Mouse (Mus musculus): ENCODE data around the gene Mical3. TPM values are rescaled to one million over a fixed set of nuclear protein-coding genes. Genes with fewer than 3 reads are reported as not detected.
"Not testable (repeated sequence)": the region's sequence is repeated elsewhere in the genome, so short reads cannot be mapped to it uniquely, and the experiment has no call there.

Mical3 gene
- polyA plus RNA-seq, 1 experiment = 57.5 TPM

- TF ChIP-seq CTCF (IDR thresholded peaks at IDR 0.05; ENCODE audit: borderline replicate concordance, extremely low read depth, insufficient read depth, insufficient read length) (no peak), POLR2A (IDR thresholded peaks at IDR 0.05; ENCODE audit: borderline replicate concordance, extremely low read depth, insufficient read depth, insufficient read length, poor library complexity, severe bottlenecking) (no peak)
- no peak for DNase-seq (ENCODE audit: low read depth)
These were observed 192.7 kb downstream of the Mical3 start for GRCm38 (mm10) chr6:120937999-120938608.

DNA sequence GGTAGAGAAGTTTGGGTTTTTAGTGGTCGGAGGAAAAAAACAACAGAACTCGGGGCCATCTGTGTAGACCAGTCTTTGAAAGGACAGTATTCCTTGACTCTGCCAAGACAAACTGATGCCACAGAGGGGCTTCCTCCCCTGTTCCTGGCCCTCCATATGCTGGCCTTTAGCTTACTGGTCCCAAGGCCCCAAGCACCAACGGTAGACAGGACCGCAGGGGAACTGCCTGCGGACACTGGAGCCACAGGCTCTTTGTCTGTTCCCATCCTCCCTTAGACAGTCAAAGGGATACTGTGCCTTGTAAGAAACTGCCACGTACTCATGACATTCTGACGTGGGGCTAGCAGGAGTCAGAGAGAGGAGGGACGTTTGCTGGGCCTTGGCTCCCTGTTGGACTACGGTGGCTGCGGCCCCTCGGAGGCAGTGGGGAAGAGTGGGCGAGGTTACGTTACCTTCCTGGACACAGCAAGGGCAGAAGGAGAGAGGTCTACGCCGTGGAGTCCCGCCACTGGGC lies 193.6 kb downstream of the Mical3 start:
- no peak for DNase-seq (ENCODE audit: low read depth)
- TF ChIP-seq CTCF (IDR thresholded peaks at IDR 0.05; ENCODE audit: borderline replicate concordance, extremely low read depth, insufficient read depth, insufficient read length) = no peak
- no peak for TF ChIP-seq POLR2A (IDR thresholded peaks at IDR 0.05; ENCODE audit: borderline replicate concordance, extremely low read depth, insufficient read depth, insufficient read length, poor library complexity, severe bottlenecking)

DNA sequence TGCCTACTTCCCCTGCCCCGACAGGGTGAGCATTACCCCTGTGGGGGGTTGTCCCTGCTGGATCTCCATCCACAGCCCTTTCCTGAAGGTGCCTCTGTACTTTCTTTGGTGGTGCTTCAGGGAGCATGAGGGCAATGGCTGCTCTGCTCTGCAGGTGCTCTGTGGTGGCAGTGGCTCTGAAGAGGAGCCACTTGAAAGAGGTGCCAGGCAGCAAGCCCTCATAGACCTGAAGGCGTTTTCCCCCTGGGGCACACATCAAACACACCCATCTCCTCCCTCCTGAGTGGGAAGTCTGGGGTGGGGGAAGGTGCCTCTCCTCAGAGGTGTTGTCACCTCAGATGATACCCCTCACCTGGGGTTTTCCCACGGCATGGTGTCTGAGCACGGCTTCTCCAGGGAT lies 196.6 kb downstream of the Mical3 start:
- TF ChIP-seq POLR2A (IDR thresholded peaks at IDR 0.05; ENCODE audit: borderline replicate concordance, extremely low read depth, insufficient read depth, insufficient read length, poor library complexity, severe bottlenecking) (no peak), CTCF (IDR thresholded peaks at IDR 0.05; ENCODE audit: borderline replicate concordance, extremely low read depth, insufficient read depth, insufficient read length) (no peak)
- no peak for DNase-seq (ENCODE audit: low read depth)

DNA sequence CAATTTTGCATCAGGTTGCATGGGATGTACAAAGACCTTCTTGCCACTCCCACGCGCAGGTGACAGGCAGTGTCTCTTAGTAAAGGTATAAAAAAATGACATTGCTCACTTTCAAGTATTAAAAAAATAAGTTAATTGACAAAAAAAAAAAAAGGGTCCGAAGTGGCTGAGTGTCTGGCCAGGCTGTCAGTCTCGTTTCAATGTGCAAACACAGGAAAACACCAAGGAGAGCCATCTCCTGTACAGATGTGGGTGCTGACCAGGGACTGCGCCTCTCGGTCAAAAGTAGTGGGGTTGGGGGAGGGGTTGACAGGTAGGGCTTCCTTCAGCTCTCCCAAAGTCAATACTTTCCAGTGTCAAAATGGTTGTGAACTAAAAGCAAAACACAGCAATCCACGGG lies 197.1 kb downstream of the Mical3 start:
- TF ChIP-seq POLR2A (IDR thresholded peaks at IDR 0.05; ENCODE audit: borderline replicate concordance, extremely low read depth, insufficient read depth, insufficient read length, poor library complexity, severe bottlenecking) (no peak), CTCF (IDR thresholded peaks at IDR 0.05; ENCODE audit: borderline replicate concordance, extremely low read depth, insufficient read depth, insufficient read length) (no peak)
- DNase-seq (ENCODE audit: low read depth) = no peak

DNA sequence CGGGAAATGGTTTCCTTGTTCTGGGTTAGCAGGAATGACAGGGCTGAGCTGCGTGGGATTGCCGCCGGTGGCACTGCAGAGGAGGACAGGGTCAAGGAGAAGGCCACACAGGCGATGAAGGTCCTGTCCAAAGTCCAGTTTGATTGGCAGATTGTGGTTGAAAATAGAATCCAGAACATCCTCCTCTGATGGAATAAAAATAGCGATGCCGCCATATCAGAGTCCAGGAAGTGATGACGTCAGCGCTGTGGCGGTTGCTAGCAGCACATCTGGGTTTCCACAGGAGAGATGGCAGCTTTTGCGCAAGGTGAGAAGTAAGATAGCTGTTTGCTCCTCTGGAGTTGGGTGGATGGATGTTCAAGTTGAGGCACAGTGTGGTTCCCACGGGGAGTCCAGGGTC lies 198.2 kb downstream of the Mical3 start:
- no peak for DNase-seq (ENCODE audit: low read depth)
- TF ChIP-seq CTCF (IDR thresholded peaks at IDR 0.05; ENCODE audit: borderline replicate concordance, extremely low read depth, insufficient read depth, insufficient read length) (no peak), POLR2A (IDR thresholded peaks at IDR 0.05; ENCODE audit: borderline replicate concordance, extremely low read depth, insufficient read depth, insufficient read length, poor library complexity, severe bottlenecking) (no peak)

DNA sequence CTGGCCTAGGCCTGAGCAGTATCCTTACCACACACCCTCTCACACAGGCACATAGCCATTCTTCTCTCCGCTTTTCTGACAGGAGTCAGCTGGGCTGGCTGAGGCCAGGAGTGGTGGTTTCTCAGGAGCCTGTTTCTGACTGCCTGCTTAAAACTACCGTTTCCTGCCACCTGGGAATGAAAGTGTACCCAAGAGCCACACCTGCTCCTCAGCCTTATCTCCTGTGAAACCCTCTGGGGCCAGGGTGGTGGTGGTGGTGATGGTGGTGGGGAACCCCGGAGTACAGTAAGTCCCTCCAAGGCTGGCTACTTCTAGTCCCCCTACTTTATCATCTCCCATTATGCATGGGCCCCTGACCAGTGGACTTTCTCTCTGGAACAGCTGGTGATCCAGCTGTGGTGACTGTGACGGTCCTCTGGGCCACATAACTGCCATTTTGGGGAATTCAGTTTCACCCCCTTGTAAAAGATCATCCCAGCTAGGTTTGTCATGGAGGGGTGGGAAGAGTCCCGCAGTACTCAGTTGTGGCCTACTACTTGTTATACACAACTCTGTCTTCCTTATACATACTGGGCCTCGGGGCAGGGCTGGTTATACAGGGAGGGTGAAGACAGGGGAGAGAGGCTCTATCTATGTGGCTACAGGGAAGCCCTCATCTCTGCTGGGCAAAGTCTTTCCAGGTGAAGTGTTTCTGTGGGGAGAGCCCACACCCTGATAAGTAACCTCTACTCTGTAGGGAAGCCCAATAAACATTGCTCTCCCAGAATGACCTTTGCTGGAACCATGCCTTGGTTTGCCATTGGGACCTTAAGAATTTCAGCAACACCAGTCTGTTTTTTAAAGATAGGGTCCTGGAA lies 200.1 kb downstream of the Mical3 start:
- TF ChIP-seq POLR2A (IDR thresholded peaks at IDR 0.05; ENCODE audit: borderline replicate concordance, extremely low read depth, insufficient read depth, insufficient read length, poor library complexity, severe bottlenecking) (no peak), CTCF (IDR thresholded peaks at IDR 0.05; ENCODE audit: borderline replicate concordance, extremely low read depth, insufficient read depth, insufficient read length) (no peak)
- no peak for DNase-seq (ENCODE audit: low read depth)

DNA sequence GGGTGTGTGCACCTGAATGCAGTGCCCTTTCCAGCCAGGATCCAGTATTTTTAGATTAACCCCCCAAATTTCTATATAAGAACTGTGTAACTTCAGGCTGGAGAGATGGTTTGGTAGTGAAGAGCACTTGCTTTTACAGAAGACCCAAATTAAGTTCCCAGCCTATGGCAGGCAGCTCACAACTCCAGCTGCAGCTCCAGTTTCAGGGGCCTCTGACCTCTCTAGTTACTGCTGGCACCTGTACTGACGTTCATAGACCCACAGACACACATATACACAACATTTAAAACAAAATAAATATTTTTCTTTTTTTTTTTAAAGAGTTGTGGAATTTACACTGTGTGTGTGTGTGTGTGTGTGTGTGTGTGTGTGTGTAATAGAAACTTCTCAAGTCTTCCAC lies 201.4 kb downstream of the Mical3 start:
- TF ChIP-seq CTCF (IDR thresholded peaks at IDR 0.05; ENCODE audit: borderline replicate concordance, extremely low read depth, insufficient read depth, insufficient read length) = no peak
- no peak for TF ChIP-seq POLR2A (IDR thresholded peaks at IDR 0.05; ENCODE audit: borderline replicate concordance, extremely low read depth, insufficient read depth, insufficient read length, poor library complexity, severe bottlenecking)
- DNase-seq (ENCODE audit: low read depth) = no peak

DNA sequence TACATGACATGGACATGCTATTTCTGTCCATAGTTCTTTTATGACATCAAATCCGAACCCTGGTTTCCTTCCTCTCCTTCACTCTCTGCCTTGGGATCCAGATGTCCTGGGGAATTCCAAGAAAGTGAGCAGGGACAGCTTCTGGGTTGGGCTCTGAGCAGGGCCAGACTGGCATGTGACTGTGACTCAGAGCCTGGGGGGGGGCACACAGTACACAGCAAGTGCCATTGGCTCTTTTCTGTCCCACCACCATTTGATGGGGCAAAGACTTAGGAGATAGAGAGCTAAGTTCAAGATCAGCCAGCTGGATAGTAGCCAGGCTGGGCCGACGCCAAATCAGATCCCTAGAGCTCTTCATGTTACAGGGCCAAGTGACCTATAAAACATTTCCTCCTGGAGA lies 203.0 kb downstream of the Mical3 start:
- no peak for DNase-seq (ENCODE audit: low read depth)
- no peak for TF ChIP-seq POLR2A (IDR thresholded peaks at IDR 0.05; ENCODE audit: borderline replicate concordance, extremely low read depth, insufficient read depth, insufficient read length, poor library complexity, severe bottlenecking)
- TF ChIP-seq CTCF (IDR thresholded peaks at IDR 0.05; ENCODE audit: borderline replicate concordance, extremely low read depth, insufficient read depth, insufficient read length) = no peak

GRCm38 (mm10) chr6:120926880-120927279 lies 203.9 kb downstream of the Mical3 start:
- no peak for DNase-seq (ENCODE audit: low read depth)
- no peak for TF ChIP-seq CTCF (IDR thresholded peaks at IDR 0.05; ENCODE audit: borderline replicate concordance, extremely low read depth, insufficient read depth, insufficient read length)
- TF ChIP-seq POLR2A (IDR thresholded peaks at IDR 0.05; ENCODE audit: borderline replicate concordance, extremely low read depth, insufficient read depth, insufficient read length, poor library complexity, severe bottlenecking) = no peak

GRCm38 (mm10) chr6:120924791-120925321 lies 205.9 kb downstream of the Mical3 start:
- not testable (repeated sequence) for DNase-seq (ENCODE audit: low read depth)

GRCm38 (mm10) chr6:120917975-120918374 lies 212.8 kb downstream of the Mical3 start:
- TF ChIP-seq CTCF (IDR thresholded peaks at IDR 0.05; ENCODE audit: borderline replicate concordance, extremely low read depth, insufficient read depth, insufficient read length) (no peak), POLR2A (IDR thresholded peaks at IDR 0.05; ENCODE audit: borderline replicate concordance, extremely low read depth, insufficient read depth, insufficient read length, poor library complexity, severe bottlenecking) (no peak)
- peak; percentile 57 for DNase-seq (ENCODE audit: low read depth)

DNA sequence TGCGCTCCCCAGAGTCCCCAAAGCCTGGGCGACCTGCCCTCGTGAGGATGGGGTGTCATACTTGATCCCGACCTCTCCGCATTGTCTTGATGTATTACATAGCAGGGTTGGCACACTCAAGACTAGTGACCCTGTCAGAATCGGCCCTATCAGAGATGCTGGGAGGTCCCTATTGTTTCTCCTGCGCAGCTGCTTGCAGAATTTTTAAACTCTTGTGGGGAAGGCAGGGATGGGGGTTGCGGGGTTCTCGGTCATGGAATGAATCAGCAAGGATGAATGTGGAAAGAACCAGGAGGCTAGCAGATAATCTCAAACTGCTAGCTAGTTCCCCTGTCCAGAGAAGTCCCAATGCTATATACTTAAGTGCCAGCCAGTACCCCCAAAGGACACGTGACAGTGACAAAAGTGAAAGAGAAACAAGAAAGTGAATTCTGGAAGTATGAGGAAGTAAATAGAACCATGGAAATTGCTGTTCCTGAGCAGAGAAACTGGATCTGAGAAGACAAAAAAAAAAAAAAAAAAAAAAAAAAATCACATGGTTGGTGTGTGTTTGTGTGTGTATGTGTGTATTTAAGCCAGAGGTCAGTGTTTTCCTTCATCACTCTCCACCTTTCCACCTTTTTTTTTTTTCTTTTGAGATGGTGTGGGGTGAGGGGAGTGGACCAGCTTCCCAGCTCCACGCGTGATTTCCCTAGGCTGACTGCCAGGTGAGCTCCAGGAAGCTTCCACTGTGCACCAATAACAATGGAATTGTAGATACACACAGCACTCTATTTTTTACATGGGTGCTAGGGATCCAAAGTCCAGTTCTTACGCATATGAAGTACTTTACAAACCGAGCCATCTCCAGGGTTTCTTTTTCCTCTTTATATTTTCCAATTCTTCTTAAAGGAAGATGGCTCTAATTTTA lies 213.6 kb downstream of the Mical3 start:
- DNase-seq (ENCODE audit: low read depth) = not testable (repeated sequence)

All from brain, embryonic 14.5 days (tissue).